Mouse (Mus musculus) bone marrow, adult 2 months (tissue): ENCODE results near the gene Gramd2. TPM values are rescaled to one million over a fixed set of nuclear protein-coding genes. Genes with fewer than 3 reads are reported as not detected.

Experiments
- H3K27ac ChIP-seq: fragments of 200-500 bp; 2 replicates; pipeline ENCODE4 v1.5.1; 2012; ENCODE audit warnings: low read depth, mild to moderate bottlenecking, control low read depth, inconsistent platforms, low read length; ENCODE audit not compliant: control insufficient read depth, poor library complexity, insufficient read depth
- H3K4me1 ChIP-seq: fragments of 200-500 bp; 2 replicates; pipeline ENCODE4 v1.6.1; 2011; ENCODE audit warnings: low read length; ENCODE audit not compliant: control insufficient read depth, insufficient read depth
- H3K4me3 ChIP-seq: fragments of 200-500 bp; replicated peaks from 2 replicates; pipeline ENCODE3; 2011; ENCODE audit warnings: mild to moderate bottlenecking, low read depth, low read length, control low read depth; ENCODE audit not compliant: control insufficient read depth
- CTCF ChIP-seq: fragments of 200-500 bp; IDR thresholded peaks from 2 replicates; pipeline ENCODE4 v1.5.1; 2011; ENCODE audit warnings: low read length, control low read depth; ENCODE audit not compliant: control insufficient read depth, insufficient read depth
- POLR2A ChIP-seq: fragments of 200-500 bp; IDR thresholded peaks from 2 replicates; pipeline ENCODE4 v1.6.1; 2011; ENCODE audit warnings: low read depth, mild to moderate bottlenecking, control low read depth, low read length, borderline replicate concordance; ENCODE audit not compliant: control insufficient read depth
- WGBS: fragments of 180-500 bp; shearing (Covaris S2); methylation state at CpG from one replicate; pipeline ENCODE4 v1.1.7; 2018; 5-methylcytosine and 5-hydroxymethylcytosine counted together
- polyA plus RNA-seq: library from polyadenylated mRNA; stranded (reverse); fragments of >200 nt; gene quantifications from 2 replicates; pipeline ENCODE4 v1.2.4, GENCODE M21; 2011; ENCODE audit warnings: low replicate concordance; ENCODE audit not compliant: missing spikeins, insufficient read depth, insufficient read length

The Gramd2 gene
- polyA plus RNA-seq, 1 experiment = 2.8 TPM

DNA sequence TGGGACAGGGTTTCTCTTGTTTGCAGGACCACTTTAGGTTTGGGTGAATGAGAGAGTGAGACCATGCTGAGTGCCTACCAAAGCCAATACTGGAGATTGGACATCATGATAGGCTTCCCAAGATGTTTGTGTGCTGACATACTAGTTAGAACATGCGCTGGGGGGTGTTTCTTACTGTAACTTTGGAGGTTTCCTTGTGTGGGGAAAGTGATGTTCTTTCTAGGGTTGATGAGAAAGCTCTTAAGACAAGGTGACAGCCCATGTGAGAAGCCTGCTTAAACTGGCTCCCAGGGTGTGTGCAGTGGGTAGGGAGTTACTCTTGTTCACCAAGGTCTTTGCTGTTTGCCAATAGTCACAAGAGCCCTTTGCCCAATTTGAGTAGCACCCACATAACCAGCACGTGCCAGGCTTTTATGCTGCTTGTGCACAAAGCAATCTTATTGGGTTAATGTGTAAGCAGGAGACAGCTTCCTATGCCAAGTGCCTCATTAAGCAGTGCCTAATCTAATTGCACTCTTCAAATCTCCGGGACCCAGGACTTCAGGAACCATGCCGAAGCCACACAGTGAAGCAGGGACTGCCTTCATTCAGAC, 15.2 kb upstream of the Gramd2 start:
- no peak overlapping the region for H3K4me3 ChIP-seq
- WGBS = 82% methylated on average over 4 of the region's 4 CpGs
- H3K4me1 ChIP-seq = peaks cover 2% of the 10 kb centered on the region; the same call in 1 of the 2 replicates
- H3K27ac ChIP-seq = no peak overlapping the region
- TF ChIP-seq CTCF (no peak), POLR2A (no peak)

DNA sequence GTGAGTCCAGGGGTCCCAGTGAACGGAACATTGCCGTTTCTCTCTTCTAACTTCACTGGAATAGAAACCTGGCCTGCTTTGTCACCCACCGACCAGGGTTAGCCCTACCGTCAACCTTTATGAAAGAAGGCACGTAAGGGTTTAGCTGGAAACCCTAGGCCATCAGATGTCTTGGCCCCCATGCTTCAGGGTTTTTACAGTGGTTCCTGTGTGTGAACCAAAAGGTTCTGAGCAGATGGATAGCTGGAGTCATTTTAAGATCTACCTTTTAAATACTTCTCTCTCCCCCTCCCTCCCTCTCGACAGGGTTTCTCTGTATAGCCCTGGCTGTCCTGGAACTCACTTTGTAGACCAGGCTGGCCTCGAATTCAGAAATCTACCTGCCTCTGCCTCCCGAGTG, 13.9 kb upstream of the Gramd2 start:
- Histone ChIP-seq H3K4me1 (peaks cover under 1% of the 10 kb centered on the region; the same call in 1 of the 2 replicates), H3K27ac (no peak overlapping the region), H3K4me3 (no peak overlapping the region)
- TF ChIP-seq CTCF = no peak
- TF ChIP-seq POLR2A = no peak
- WGBS = 81% methylated on average over 8 of the region's 8 CpGs

DNA sequence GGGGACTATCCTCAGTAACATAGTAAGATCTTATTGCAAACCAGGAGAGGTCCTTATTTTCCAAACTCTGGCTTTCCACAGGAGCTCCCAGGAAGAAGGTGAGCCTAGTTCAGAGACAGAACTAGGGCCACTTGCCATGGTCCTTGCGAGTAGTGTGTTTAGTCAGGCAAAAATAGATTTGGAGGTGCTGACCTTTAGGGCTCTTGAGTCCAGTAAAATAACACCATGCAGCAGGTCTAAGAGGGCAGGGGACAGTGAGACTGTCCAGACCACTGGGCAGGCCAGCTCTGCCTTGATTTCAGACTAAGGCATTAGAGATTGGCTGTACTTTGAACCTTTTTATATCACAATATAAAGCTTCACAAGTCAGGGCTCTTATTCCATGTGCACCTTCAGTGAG, 13.1 kb upstream of the Gramd2 start:
- TF ChIP-seq CTCF (no peak), POLR2A (no peak)
- 78% methylated on average over 1 of the region's 1 CpGs for WGBS
- no peak overlapping the region for H3K27ac ChIP-seq
- H3K4me3 ChIP-seq = no peak overlapping the region
- H3K4me1 ChIP-seq = no peaks in the 10 kb centered on the region; the same call in 1 of the 2 replicates

DNA sequence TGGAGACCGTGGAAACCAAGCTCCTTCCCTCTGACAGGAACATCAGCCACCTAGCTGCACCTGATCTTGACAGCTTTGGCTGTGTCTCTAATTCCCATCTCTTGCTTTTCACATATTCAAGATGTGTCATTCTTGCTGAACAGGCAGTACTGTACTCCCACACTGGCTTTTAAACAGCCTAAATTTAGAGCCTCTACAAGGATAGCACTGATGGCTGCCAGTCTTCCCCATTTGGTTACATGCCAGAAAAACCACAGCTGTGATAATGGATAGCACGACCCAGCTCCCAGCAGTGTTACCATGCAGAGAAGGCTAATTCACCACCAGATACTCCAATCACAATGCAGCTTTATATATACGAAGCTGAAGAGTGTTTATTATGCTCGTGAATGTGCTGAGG, 12.7 kb upstream of the Gramd2 start:
- WGBS = 42% methylated on average over 4 of the region's 4 CpGs
- no peaks in the 10 kb centered on the region; the same call in 1 of the 2 replicates for H3K4me1 ChIP-seq
- no peak overlapping the region for H3K27ac ChIP-seq
- no peak for TF ChIP-seq POLR2A
- no peak for TF ChIP-seq CTCF
- no peak overlapping the region for H3K4me3 ChIP-seq

DNA sequence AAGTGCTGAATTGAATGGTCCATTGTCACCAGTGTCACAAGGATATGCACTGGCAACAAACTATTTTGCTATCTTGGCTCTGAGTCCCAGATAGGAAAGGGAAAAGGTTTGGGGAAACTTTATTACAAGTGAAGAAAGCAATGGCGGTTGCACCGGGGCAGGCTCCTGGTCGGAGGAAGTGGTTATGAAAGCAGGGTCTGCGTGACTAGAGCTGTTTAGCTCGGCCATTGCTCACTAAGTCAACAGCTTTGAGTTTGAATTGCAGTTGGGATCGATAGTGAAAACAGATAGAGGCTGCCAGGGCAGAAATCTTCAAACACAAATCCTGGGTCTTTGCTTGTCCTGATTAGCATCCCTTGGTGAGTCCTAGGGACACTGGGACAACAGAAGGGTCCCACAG, 12.0 kb upstream of the Gramd2 start:
- no peak overlapping the region for H3K27ac ChIP-seq
- H3K4me3 ChIP-seq = no peak overlapping the region
- 17% methylated on average over 6 of the region's 6 CpGs for WGBS
- no peaks in the 10 kb centered on the region; the same call in 1 of the 2 replicates for H3K4me1 ChIP-seq
- TF ChIP-seq CTCF = no peak
- no peak for TF ChIP-seq POLR2A

DNA sequence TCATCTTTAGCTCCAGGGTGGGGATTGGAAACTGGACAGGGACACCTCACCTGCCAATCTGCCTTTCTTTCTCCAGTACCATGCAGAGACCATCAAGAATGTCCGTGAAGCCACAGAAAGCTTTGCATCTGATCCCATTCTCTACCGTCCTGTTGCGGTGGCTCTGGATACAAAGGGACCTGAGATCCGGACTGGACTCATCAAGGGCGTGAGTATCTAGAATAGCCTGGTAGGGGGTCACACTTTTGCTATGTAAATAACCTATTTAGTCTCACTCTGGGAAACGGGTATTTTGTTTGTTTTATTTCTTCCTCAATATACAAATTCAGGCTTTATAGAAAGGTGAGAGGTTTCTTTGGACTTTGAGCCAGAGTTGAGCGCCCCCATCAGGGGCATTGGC, 11.5 kb upstream of the Gramd2 start:
- 87% methylated on average over 7 of the region's 7 CpGs for WGBS
- Histone ChIP-seq H3K27ac (no peak overlapping the region), H3K4me1 (no peaks in the 10 kb centered on the region; the same call in 1 of the 2 replicates), H3K4me3 (no peak overlapping the region)
- TF ChIP-seq CTCF (no peak), POLR2A (no peak)

DNA sequence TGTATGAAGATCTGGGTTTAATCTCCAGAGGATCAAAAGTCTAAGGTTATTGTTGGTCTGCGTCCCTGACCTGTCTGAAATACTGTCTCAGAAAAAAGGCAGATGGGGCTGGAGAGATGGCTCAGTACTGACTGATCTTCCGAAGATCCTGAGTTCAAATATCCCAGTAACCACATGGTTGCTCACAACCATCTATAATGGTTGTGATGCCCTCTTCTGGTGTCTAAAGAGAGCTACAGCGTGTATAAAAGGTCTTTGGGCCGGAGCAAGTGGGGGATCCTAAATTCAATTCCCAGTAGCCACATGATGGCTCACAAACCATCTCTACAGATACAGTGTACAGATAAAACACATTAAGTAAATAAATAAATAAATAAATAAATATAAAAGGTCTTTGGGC, 10.8 kb upstream of the Gramd2 start:
- WGBS = 73% methylated on average over 4 of the region's 4 CpGs
- Histone ChIP-seq H3K4me3 (no peak overlapping the region), H3K27ac (no peak overlapping the region), H3K4me1 (no peaks in the 10 kb centered on the region; the same call in 1 of the 2 replicates)
- TF ChIP-seq POLR2A (no peak), CTCF (no peak)

DNA sequence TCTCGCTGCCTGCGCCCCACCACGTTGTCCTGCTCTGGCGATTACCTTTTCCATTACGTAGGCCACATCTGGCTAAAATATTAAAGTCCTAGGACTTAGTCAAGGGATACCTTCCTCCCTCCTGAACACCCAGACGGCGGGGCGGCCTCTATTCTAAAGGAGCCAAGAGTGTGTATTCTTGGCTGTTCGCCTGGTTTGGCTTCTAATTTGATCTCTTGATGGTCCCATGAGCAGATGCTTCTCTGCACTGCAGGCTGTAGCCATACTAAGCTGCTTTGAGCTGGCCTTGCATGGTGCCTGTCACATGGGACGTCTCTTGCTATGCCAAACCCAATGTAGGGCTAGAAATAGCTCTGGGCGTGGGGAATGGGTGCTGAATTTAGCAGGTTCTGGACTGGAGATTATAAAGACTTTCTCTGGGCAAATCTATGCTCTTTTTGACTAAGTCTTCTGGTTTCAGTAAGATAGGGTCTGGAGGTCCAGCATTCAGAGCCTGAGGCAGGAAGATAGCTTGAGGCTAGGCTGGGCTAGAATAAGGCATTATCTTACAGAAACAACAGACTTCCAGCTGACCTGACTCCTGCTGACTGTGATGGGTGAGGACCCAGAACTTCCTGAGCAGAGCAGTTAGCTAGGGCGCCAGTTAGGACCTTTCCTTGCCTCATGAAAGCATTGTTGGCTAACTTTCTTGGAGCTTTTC, 7.6 kb upstream of the Gramd2 start:
- 75% methylated on average over 12 of the region's 12 CpGs for WGBS
- no peak for TF ChIP-seq CTCF
- TF ChIP-seq POLR2A = no peak
- Histone ChIP-seq H3K27ac (no peak overlapping the region), H3K4me3 (no peak overlapping the region), H3K4me1 (no peaks in the 10 kb centered on the region; the same call in 1 of the 2 replicates)

DNA sequence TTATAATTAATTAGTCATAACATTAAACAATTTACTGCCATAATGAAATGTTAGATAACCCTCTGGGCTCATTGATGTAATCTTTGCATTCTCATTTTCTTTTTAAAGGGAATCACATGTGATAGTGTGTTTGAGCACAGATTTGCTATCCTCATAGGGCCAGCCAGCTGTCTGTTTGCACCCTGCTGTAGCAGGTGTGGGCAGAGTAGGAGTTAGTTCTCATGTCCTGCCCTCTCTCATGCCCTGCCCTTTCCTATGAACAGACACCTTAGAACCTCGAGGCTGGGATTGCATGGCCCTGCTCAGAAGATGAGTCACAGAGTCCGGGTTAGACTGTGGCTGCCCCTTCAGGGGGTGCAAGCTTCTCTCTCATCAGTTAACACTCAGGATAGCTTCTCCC, 6.5 kb upstream of the Gramd2 start:
- Histone ChIP-seq H3K4me3 (no peak overlapping the region), H3K27ac (no peak overlapping the region), H3K4me1 (no peaks in the 10 kb centered on the region)
- WGBS = 46% methylated on average over 2 of the region's 2 CpGs
- TF ChIP-seq CTCF (no peak), POLR2A (no peak)
